Mouse (Mus musculus) monocyte, adult 5-6 weeks (primary cell): ENCODE data around the gene Cul7. TPM values are rescaled to one million over a fixed set of nuclear protein-coding genes. Genes with fewer than 3 reads are reported as not detected.

Experiments
- total RNA-seq: library from RNA; stranded (forward); fragments of 200-1000, 200-491, 200-594 nt; gene quantifications from 3 replicates; pipeline ENCODE4 v1.2.3, GENCODE M21; 2017

Cul7 gene
- total RNA-seq, 1 experiment from 2014 or later, result 2.0 TPM

Other genes starting within 250 kb of the Cul7 start
- gene Crip3, start 221.4 kb upstream of the Cul7 start, total RNA-seq, result not detected in 3 replicates
- gene Slc22a7, start 211.9 kb upstream of the Cul7 start, total RNA-seq, result not detected in 3 replicates
- under 0.01 to 0.58 TPM (median 0.48 TPM) in 3 replicates for gene Ttbk1, start 162.7 kb upstream of the Cul7 start, total RNA-seq
- gene Dnph1, start 153.6 kb upstream of the Cul7 start, total RNA-seq, result not detected in 3 replicates
- 4.4 to 7.6 TPM (median 4.9 TPM) in 3 replicates for gene Cul9, start 103.9 kb upstream of the Cul7 start, total RNA-seq
- gene Srf, start 94.2 kb upstream of the Cul7 start, total RNA-seq, result 24.8 to 46.0 TPM (median 36.6 TPM) in 3 replicates
- not detected in 3 replicates for gene Ptk7, start 20.8 kb upstream of the Cul7 start, total RNA-seq
- 15.6 to 18.9 TPM (median 18.5 TPM) in 3 replicates for gene Klc4, start 4.3 kb upstream of the Cul7 start, total RNA-seq
- 26.1 to 33.3 TPM (median 28.5 TPM) in 3 replicates for gene Mrpl2, start 4.1 kb upstream of the Cul7 start, total RNA-seq
- 52.8 to 99.5 TPM (median 65.5 TPM) in 3 replicates for gene Rrp36, start 24.0 kb downstream of the Cul7 start, total RNA-seq
- 79.9 to 102 TPM (median 82.5 TPM) in 3 replicates for gene Mea1, start 28.5 kb downstream of the Cul7 start, total RNA-seq
- 24.6 to 30.1 TPM (median 28.5 TPM) in 3 replicates for gene Klhdc3, start 30.6 kb downstream of the Cul7 start, total RNA-seq
- gene Ppp2r5d, start 54.8 kb downstream of the Cul7 start, total RNA-seq, result 24.4 to 34.6 TPM (median 30.2 TPM) in 3 replicates
- 5.4 to 11.1 TPM (median 10.3 TPM) in 3 replicates for gene Pex6, start 61.1 kb downstream of the Cul7 start, total RNA-seq
- gene Gnmt, start 78.8 kb downstream of the Cul7 start, total RNA-seq, result 2.2 to 3.4 TPM (median 3.1 TPM) in 3 replicates
- gene Cnpy3, start 101.9 kb downstream of the Cul7 start, total RNA-seq, result 88.2 to 109 TPM (median 106 TPM) in 3 replicates
- 0.38 TPM in 1 of 3 replicates, not detected in the others for gene Ptcra, start 113.4 kb downstream of the Cul7 start, total RNA-seq
- gene 2310039H08Rik, start 122.3 kb downstream of the Cul7 start, total RNA-seq, result 4.2 to 8.7 TPM (median 4.2 TPM) in 3 replicates
- gene Rpl7l1, start 132.3 kb downstream of the Cul7 start, total RNA-seq, result 87.5 to 121 TPM (median 88.0 TPM) in 3 replicates
- 15.0 to 38.1 TPM (median 25.2 TPM) in 3 replicates for gene Bicral, start 208.1 kb downstream of the Cul7 start, total RNA-seq
- gene Tbcc, start 240.3 kb downstream of the Cul7 start, total RNA-seq, result 6.9 to 17.1 TPM (median 7.5 TPM) in 3 replicates